Mouse (Mus musculus): Measurements from ENCODE around the gene Scube2. TPM values are rescaled to one million over a fixed set of nuclear protein-coding genes. Genes with fewer than 3 reads are reported as not detected.

The Scube2 gene
- total and polyA plus RNA-seq, 3 experiments: not detected

- Histone ChIP-seq H3K9ac (ENCODE audit: insufficient read depth, low read depth) (no peak overlapping the region), H3K9me3 (replicated peaks; ENCODE audit: low read length) (no peaks in the 10 kb centered on the region), H3K27ac (ENCODE audit: insufficient read depth, low read depth) (no peak overlapping the region), H3K4me2 (ENCODE audit: insufficient read depth, low read depth, poor library complexity, severe bottlenecking) (no peak overlapping the region), H3K79me2 (replicated peaks; ENCODE audit: control insufficient read depth, extremely low read depth, insufficient read depth, poor library complexity, severe bottlenecking) (no peaks in the 10 kb centered on the region), H3K27me3 (replicated peaks) (no peaks in the 10 kb centered on the region), H3K4me1 (ENCODE audit: control insufficient read depth in 1 of 2, insufficient read depth in 2 of 2) (no peaks in the 10 kb centered on the region), H3K4me3 (replicated peaks in 1 of 3; ENCODE audit: low read depth in 2 of 3, low read length in 2 of 3, poor library complexity in 1 of 3) (no peak overlapping the region), H3K36me3 (replicated peaks in 1 of 2; ENCODE audit: control insufficient read depth in 1 of 2, insufficient read depth in 1 of 2, low read length in 1 of 2) (no peaks in the 10 kb centered on the region)
- DNase-seq (ENCODE audit: extremely low read depth): no peak
- in situ Hi-C loops (cut with MboI; ENCODE audit: low pct_ligation_motif_present, low pct_unique_long_range_greater_than_20kb, low sequenced_read_pairs): no loop called here
- dilution Hi-C loops (cut with MboI; ENCODE audit: extremely low pct_ligation_motif_present, extremely low pct_unique_long_range_greater_than_20kb, low sequenced_read_pairs): no loop called here
- TF ChIP-seq SMC3 (IDR thresholded peaks at IDR 0.05; ENCODE audit: low read depth, low read length) (no peak), ETS1 (conservative IDR thresholded peaks at IDR 0.05; ENCODE audit: low read depth, low read length) (no peak), BHLHE40 (IDR thresholded peaks at IDR 0.05; ENCODE audit: low read depth, low read length) (no peak), PAX5 (IDR thresholded peaks at IDR 0.05; ENCODE audit: low read length) (no peak), USF1 (IDR thresholded peaks at IDR 0.05; ENCODE audit: low read depth, low read length) (no peak), NRF1 (IDR thresholded peaks at IDR 0.05; ENCODE audit: low read depth, low read length) (no peak), HCFC1 (IDR thresholded peaks at IDR 0.05; ENCODE audit: low read depth, low read length) (no peak), POLR2AphosphoS2 (IDR thresholded peaks at IDR 0.05; ENCODE audit: low read depth, low read length) (no peak), TCF12 (IDR thresholded peaks at IDR 0.05; ENCODE audit: low read depth, low read length) (no peak), SIN3A (IDR thresholded peaks at IDR 0.05; ENCODE audit: low read length) (no peak), MAZ (IDR thresholded peaks at IDR 0.05; ENCODE audit: low read depth, low read length) (no peak), ZNF384 (IDR thresholded peaks at IDR 0.05; ENCODE audit: low read depth, low read length) (no peak)
Observed at GRCm38 (mm10) chr7:109849750-109850434, 15.6 kb downstream of the Scube2 start.

GRCm38 (mm10) chr7:109848867-109849733, 16.4 kb downstream of the Scube2 start:
- no peaks in the 10 kb centered on the region for H3K79me2 ChIP-seq (replicated peaks; ENCODE audit: control insufficient read depth, extremely low read depth, insufficient read depth, poor library complexity, severe bottlenecking)
- no peaks in the 10 kb centered on the region for H3K9me3 ChIP-seq (replicated peaks; ENCODE audit: low read length)
- TF ChIP-seq MAX (IDR thresholded peaks at IDR 0.05; ENCODE audit: low read length) (no peak), SIN3A (IDR thresholded peaks at IDR 0.05; ENCODE audit: low read length) (no peak), ZC3H11A (IDR thresholded peaks at IDR 0.05; ENCODE audit: low read depth, low read length) (no peak), JUN (IDR thresholded peaks at IDR 0.05; ENCODE audit: insufficient read depth, low read depth, low read length) (no peak), TBP (conservative IDR thresholded peaks at IDR 0.05; ENCODE audit: low read depth, low read length) (no peak)
- no peak overlapping the region for H3K4me2 ChIP-seq (ENCODE audit: insufficient read depth, low read depth, poor library complexity, severe bottlenecking)
- no peak for DNase-seq (ENCODE audit: extremely low read depth)
- H3K9ac ChIP-seq (ENCODE audit: insufficient read depth, low read depth): no peak overlapping the region
- no peak overlapping the region for H3K4me3 ChIP-seq (replicated peaks in 1 of 3; ENCODE audit: low read depth in 2 of 3, low read length in 2 of 3, poor library complexity in 1 of 3)
- H3K27me3 ChIP-seq (replicated peaks): no peaks in the 10 kb centered on the region
- in situ Hi-C loops (cut with MboI; ENCODE audit: low pct_ligation_motif_present, low pct_unique_long_range_greater_than_20kb, low sequenced_read_pairs): no loop called here
- no peak overlapping the region for H3K27ac ChIP-seq (ENCODE audit: insufficient read depth, low read depth)
- H3K36me3 ChIP-seq (replicated peaks in 1 of 2; ENCODE audit: control insufficient read depth in 1 of 2, insufficient read depth in 1 of 2, low read length in 1 of 2): no peaks in the 10 kb centered on the region
- H3K4me1 ChIP-seq (ENCODE audit: control insufficient read depth in 1 of 2, insufficient read depth in 2 of 2): no peaks in the 10 kb centered on the region
- dilution Hi-C loops (cut with MboI; ENCODE audit: extremely low pct_ligation_motif_present, extremely low pct_unique_long_range_greater_than_20kb, low sequenced_read_pairs): no loop called here
